Mouse (Mus musculus): ENCODE results near the gene Gabbr2.

The Gabbr2 gene

DNA sequence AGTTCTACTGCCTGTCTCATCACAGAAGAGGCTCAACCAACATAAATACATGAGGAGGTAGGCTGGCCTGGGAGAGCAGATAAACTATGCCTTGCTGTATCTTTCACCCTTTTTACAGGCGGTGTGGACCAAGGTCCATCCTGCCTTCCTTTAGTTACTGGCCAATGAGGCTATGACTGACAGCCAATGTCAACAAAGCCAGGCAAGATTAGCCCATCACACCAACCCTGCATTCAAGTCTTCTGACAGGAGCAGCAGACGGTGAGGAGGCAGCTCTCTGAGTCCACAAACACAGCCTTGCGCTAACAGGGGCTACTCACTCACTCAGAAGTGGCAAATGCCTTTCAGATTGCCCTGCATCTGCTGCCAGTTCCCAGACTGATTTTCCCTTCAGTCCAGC is 3.4 kb downstream of the Gabbr2 start:
- DNase-seq, result no peak

DNA sequence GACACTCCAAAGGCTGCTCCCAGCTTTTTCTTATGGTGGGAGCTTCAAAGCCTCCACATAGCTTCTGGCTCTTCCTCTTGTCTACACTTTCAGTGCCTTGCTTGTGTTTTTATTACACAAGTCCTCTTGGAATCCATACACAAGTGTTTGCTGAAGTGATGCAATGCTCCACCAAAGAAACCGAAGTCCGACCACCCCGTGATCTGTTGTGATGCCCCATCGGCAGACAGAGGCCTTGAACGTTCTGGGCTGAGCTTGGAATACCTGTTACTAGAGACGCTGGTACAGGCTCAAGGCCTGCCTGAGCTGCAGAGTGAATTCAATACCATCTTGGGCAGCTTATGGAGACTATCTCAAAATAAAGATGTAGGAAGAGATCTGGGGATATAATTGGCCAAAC is 3.9 kb downstream of the Gabbr2 start:
- no peak for DNase-seq

DNA sequence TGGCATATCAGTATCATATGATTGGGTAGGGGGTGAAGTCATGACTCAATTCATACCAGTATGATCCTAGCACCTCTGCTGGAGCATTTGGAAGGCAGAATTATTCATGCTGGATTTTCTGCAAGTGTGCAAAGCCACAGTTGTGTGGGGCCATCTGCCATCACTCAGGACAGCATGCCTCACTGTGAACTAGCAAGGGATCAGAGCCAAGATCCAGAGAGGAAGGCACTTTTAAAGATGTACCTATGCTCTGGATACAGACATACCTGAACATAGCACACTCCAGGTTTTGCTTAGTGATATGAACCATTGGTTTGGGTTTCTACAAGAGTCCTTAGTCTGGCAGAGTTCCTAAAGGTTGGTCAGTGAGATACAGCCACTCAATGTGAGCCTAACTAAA is 5.6 kb downstream of the Gabbr2 start:
- no peak for DNase-seq

DNA sequence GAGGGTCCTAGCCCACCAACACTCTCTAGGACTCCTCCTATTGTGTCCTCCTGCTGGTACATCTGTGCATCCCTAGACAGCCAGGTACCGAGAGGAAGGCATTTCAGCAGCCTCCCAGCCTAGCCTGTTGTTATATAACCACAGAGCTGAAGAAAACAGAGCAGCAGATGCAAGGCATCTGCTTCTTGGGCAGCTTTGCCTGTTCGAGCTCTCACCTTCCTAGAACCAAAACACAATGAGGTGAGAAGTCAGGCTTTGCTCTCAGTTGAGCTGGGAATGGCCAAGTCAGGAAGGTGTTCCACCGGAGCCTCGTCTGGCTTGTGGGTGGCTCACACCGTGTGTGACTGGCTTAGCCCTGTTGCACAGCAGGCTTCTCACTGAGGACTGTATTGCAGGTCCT is 8.8 kb downstream of the Gabbr2 start:
- no peak for DNase-seq

DNA sequence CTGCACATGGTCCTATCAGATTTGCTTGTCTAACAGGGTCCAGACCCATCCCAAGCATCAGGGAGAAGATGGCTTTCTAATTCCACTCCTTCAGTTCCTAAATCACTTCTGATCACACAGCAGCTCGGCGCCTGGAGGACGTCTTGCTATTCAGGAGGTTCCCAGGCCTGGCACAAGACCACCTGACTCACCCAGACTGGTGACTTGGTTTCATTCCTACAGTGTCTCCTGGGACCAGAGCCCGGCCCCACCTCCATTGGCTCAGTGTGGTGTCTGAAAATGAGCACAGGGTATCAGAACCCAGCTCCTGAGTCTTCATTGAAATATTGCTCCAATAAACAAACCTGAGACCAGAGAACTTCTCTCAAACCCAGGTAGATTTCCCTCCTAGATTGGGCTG is 9.6 kb downstream of the Gabbr2 start:
- DNase-seq, result no peak

DNA sequence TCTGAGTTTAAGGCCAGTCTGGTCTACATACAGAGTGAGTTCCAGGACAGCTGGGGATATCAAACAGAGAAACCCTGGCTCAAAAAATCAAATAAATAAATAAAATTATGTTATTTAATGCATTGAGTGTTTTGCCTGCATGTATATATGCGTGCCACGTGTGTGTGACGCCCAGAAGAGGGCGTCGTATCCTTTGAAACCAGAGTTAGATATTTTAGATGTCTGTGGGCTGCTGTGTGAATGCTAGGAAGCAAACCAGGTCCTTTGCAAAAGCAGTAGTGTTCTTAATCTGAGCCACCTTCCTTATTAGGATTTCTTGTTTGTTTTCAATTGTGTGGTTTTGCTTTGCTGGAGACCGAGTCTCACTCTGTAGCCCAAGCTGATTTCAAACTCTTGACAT is 13.3 kb downstream of the Gabbr2 start:
- DNase-seq, result no peak

DNA sequence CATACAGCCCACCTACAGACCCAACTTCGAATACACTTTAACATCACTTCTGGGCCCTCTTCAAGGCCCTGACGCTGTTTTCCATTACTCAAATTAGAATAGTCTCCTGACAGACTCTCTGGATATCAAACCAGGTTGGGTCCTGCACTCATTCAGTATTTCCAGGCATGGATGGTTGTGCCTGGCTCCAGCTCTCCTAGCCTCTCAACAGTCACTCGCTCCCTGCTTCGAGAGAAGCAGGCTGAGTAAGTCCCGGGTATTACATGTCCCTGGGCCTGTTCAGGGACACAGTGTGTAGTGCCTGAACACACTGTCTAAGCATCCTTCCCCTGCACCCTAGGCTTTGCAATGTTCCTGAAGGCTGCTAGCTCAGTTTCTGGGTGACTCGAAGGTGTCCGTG is 14.5 kb downstream of the Gabbr2 start:
- no peak for DNase-seq

DNA sequence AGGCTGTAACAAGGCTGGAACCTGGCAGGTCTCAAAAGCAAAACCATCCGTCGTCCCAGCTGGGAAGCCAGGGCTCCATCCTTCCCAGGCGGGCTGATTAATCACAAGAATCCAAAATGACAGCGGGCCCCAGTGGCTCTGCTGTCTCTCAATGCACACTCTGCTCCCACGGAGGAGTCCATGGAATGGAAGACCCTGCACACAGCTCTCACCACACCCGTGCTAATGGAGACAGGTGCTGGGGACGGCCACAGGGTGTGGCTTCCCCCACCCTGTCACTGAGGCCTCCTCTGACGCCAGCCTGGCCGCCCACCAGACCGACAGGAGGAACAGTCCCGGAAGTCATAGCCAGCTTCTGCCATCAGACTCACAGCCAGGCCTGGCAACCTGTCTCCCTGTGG is 15.0 kb downstream of the Gabbr2 start:
- DNase-seq, result no peak

DNA sequence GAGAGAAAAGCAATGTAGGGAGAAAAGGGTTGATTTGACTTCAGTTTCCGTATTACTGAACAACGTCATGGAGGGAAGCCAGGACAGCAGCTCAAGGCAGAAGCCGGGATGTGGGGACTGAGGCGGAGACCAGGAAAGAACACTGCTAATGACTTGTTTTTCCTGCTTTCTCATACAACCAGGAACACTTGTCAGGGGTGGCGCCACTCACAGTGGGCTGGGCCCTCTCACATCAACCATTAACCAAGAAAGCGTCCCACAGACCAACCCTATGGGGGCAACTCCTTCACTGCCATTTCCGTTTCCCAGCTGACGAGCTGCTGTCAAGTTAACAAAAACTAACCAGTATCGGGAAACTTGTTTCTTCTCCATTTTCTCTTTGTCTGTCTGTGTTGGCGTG is 18.4 kb downstream of the Gabbr2 start:
- no peak for DNase-seq

DNA sequence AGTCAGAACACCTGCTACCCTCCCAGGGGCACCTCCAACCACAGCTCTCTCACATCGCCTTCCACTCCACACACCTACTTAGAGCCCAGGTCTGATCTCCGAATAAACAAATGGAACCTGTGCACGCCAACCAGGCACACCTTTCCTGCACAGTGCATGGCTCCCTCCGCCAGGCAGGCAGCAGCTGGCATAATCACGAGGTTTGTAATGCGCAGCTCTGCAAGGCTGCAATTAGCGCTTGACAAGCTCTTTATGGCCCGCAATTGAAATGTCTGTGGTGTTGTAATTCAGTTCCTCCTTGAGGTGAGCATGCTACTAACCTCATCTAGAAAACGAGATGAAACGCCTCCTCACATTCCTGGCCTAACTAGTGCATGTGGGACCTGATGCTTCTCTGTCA is 23.7 kb downstream of the Gabbr2 start:
- no peak for DNase-seq

DNA sequence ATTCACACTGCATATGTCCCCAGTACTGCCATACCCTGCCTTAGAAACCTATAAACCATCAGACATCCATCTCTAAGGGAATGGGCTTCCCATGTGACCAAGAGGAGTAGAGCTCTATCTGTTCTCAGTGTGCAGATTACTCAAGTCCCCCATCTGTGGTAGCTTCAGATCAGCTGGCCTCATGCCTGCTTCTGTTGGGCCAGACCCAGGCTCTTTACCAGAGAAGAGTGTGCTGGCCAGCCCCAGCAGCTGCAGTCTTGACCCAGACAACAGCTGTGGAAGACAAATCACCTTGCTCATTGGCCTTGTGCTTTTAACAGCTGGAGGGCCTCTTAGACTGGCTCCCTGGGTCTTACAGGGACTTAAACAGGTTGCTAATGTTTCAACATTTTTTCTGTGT is 25.1 kb downstream of the Gabbr2 start:
- peak; percentile 16 for DNase-seq

DNA sequence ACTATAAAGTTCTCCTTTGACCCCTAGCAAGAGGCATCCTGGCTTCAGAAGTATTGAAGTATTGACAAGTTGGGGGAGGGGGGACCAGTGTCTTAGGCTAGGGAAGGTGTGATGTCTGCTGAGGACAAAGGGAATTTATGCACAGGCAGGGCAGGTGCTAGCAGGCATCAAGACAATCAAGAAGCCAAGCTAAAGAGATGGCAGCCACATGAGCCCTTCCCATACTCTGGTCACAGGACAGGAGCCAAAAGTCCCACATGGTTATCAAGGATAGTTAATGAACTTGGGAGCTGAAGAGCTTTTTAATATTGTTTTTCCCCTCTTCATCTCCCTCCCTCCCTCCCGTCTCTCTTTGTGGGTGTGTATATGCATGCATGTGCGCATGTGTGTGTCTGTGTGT is 30.3 kb downstream of the Gabbr2 start:
- DNase-seq, result no peak

DNA sequence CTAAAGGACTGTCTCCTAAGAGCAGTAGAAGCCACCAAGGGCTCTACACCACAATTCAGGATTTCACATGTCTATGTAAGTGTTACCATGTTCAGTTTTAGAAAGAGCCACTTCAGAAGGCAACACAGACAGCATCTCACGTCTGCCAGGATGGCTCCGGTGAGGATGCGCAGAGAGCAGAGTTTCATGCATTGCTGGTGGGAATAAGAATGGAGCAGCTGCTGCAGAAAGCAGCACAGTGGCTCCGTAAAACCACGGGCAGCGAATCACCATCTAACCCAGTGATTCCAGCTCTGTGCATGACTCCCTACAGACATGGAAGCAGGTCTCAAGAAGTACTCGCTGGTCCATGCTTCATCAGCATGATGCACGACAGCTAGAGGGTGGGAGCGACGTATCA is 31.5 kb downstream of the Gabbr2 start:
- no peak for DNase-seq

DNA sequence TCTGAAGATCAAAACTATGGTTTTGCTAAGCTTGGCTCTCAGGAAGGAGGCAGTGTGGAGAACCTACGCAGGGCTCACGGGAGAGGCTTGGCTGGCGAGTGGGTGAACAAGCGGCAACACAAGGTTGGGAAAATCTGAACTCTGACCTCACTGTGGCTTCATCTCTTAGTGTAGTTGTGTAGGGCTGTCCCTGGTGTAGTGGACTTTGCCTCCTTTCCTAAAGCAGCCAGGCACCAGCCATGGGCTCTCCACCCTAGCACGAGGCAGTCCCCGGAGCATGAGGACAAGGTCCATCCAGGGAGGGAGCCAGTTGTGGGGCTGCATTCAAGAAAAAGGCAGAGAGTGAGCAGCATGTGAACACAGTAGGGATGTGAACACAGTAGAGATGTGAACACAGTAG is 31.9 kb downstream of the Gabbr2 start:
- DNase-seq, result peak; percentile 42

DNA sequence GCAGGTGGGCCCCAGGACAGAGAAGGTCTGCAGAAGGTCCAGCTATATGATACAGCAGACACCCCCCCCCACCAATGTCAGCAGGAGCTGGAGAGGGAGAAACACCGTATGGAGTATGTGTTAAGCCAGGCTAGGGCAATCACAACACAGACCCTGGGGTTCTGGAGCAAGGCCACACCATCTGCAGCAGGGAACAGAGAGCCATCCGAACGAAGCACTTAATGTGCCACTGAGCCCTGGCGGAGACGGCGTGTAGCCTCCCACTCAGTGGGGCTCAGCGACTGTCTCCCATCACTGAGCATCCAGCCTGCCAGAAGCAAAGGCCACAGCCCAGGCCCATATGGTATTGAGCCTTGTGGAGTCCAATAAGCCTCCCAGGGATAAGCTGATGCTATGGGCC is 33.7 kb downstream of the Gabbr2 start:
- no peak for DNase-seq

DNA sequence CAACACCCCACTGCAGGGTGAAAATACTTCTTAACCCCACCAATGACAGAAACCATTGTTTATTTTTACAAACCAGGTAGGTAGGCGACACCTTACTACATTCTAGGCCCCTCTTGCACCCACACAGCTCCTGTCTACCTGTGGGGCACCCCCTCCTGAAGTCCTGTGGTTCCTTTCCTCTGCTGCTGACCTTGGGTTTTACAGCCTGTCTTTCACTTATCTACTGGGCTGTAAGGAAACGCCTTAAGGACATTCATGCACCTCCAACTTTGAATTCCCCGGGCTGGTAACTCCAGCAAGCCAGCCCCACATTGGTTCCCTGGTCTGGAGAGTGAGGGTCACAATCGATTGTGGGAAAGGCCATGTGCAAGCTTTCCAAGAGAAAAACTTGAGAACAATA is 34.7 kb downstream of the Gabbr2 start:
- DNase-seq, result no peak

DNA sequence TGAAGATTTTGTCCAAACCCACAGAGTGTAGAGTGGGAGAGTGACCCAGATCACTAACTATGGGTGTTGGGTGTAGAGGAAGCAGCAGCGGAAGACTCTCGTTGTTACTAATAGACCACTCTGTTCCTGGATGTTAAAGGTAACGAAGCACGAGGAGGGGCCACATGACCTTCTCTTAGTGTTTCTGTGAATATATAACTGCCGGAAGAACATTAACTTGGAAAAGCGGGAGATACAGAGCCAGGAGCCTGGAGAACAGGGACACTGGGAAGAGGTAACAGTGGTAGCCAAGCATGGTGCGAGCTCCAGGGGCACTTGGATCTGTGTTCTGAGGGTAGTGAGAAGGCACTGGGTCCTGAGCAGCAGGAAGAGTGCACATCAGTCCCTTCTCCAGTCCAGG is 38.7 kb downstream of the Gabbr2 start:
- DNase-seq, result no peak

DNA sequence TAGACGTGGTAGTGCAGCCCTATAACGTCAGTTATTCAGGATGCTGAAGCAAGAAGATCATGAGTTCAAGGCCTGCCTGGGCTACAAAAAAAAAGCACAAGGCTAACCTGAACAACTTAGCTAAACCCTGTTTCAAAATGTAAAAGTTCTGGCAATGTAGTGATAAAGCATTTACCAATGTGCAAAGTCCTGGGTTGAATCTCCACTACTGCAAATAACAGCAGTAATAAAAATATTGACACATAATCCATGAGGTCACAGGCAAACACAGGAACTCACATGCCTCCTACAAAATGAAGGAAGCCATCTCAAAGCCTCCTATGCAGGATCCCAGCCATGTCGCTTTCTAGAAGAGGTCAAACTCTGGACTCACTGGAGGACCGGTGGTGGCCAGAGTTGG is 39.1 kb downstream of the Gabbr2 start:
- DNase-seq, result no peak

DNA sequence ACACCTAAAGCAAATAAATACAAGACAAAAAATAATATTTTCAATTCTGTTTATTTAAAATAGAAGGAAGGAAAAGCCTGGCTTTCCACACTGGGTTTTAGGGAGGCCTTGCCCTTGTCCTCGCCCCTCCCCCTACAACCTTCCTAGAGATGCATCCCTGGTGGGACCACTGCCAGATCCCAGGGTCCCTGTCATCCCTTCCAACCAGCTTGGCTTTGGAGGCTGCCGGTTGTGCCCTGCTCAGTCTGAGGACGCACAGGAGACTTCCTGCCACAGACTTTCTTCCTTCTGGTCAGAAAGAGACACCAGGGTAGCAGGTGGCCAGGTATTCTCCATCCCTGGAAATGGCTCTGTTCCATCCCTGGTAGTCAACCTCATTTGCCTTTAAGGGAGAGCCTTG is 57.4 kb downstream of the Gabbr2 start:
- DNase-seq, result no peak

DNA sequence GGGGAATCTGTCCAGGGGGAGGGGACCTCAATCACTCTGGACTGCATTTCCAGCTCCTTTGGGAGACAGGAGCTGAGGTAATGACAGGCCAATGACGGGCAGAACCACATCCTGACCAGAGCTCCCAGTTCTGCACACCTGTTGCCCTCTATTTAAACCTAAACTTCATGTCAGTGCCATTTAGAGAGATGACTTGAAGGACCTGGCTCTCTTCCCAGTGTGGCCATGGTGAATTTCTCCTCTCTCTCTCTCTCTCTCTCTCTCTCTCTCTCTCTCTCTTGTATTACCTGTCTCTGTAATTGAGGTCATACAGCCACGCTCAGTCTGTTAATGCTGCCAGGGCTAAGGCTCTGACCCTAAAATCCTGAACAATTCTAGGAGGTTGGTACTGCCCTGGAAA is 58.1 kb downstream of the Gabbr2 start:
- DNase-seq, result no peak

DNA sequence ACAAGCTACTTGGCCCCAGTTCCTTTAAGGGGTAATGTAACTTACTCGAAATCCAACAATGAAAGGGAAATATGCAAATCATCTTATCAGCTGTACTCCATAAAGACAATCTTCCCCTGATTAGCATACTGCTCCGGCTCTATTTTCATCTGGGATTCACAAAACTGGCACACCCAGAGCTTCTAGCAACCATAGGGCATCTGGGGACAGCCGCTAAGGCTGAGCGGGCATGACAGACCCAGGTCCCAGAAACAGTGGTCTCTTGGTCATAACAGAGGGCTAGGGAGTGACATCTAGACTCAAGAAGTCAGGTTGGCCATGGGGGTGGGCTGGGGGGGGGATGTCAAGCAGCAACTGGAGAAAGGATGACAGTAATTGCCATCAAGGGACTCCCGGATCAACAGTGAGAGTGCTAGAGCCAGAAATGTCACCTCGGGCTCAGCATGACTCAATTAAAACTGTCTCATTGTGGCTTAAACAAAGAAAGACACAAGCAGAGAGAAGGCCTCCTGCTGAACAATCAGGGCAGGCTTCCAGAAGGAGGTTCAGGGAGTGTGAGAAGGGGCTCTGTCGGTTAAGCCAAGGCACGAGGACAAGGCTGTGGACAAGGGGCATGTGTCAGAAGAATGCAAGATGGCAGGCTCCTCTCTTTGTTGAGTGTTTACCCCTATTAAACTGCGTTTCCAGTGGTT is 59.8 kb downstream of the Gabbr2 start:
- DNase-seq, result no peak

DNA sequence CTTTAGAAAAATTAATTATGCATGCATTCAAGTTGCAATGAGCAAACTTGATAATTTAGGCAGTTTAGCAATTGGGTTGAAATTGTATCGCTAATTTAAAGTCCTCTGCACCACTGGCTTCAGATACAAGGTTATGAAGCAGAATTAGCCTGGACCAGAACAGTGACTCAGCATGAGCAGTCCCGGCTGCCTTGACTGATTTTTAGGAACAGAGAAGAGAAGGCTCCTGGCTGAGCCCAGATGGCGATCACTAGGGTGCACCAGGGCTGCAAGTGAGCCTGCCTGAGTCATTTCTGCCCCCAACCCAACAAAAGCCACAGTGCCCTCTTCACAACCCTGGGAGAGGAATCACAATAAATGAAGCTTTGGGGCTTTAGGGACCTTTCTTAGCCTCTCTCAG is 63.6 kb downstream of the Gabbr2 start:
- DNase-seq, result no peak

DNA sequence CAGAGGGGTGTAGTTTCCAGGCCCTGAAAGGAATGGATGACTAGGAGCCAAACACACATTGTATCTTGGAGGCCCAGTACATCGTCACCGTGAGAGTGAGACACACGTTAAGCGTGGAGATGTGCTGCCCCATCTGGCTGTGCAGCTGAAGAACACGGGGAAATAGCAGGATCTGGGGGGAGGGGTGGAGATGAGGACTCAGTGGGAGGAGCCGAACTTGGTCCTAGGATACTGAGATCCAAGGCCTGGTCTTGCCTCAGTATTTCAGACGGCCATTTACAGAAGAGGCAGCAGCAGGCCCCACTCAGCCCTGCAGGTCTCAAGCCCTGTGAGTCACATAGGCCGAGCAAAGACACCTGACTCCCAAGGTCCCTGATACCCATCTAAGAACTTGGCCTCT is 72.5 kb downstream of the Gabbr2 start:
- no peak for DNase-seq

DNA sequence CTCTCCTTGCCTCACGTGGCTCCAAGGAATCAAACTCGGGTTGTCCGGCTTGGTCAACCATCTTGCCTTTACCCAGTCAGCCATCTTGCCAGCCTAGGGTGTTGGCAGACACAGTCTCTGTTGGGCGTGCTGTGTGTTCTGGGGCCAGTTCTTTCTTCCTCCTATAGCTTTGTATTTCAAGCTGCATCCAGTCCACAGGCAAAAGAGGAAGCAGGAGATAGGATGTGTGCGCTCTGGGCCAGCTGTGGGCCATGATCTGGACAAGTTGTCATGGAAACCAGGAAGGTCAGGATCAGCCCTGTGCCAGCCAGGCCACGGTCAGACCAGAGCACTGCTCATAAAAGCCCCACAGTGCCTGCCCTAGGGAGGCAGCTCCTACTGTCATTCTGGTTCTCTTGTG is 74.9 kb downstream of the Gabbr2 start:
- DNase-seq, result no peak

DNA sequence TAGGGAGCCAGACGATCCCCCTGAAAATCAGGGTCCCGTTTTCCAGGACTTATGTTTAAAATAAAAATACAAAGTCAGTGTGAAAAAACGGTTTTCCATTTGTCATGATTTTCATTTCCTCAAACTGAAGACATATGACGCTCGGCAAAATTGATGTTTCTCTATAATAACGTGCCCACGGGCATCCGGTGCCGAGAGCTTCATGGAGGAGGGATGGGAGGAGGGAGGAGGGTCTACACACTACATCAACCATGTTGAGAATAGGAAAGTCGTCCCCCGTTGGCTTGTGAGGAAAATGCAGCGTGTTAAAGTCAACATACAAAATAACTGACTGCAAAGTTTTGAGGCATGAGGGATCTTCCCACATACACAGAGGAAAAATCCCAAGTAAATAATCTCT is 75.7 kb downstream of the Gabbr2 start:
- DNase-seq, result no peak

DNA sequence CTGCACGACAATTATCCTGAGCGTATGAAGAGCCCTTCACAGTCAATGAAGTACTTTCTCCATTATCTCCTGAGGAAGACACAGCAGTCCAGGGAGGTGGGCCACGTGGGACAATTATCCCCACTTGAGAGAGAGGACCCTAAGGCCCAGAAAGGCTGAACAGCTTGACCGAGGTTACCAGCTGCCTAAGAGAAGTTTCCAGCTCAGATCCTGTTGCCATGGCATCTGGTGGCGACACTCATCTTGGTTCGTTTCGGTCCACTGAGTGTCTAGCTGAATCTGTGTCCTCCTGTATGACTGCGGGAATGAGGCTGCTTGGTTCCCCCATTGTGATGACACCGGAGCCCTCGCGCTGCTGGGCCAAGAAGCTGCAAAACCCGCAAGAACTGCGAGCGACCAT is 76.2 kb downstream of the Gabbr2 start:
- DNase-seq, result no peak

Data from kidney, postnatal 10 days (tissue).